Mouse (Mus musculus) frontal cortex, adult (tissue): Measurements from ENCODE around the gene Trappc3l.
A peak's percentile ranks its signal among the peaks of the same experiment; 100 is the strongest.

Experiments
- ATAC-seq: cut with Nextera tagmentation; 2 replicates; pipeline ENCODE4 v1.9.2; 2017; ENCODE audit warnings: mild to moderate bottlenecking, moderate library complexity, mixed read lengths; ENCODE audit not compliant: low TSS enrichment

The Trappc3l gene

GRCm38 (mm10) chr10:34095147-34095546 lies 57.8 kb downstream of the Trappc3l start:
- ATAC-seq: no peak

GRCm38 (mm10) chr10:34095964-34096363 lies 58.6 kb downstream of the Trappc3l start:
- ATAC-seq: peak; percentile 68

GRCm38 (mm10) chr10:34096418-34096883 lies 59.1 kb downstream of the Trappc3l start, which contains the start of gene Calhm5:
TSS of gene Calhm5 (minus strand) at chr10:34096519.
- peak; percentile 80 for ATAC-seq

- ATAC-seq: no peak
Measured at GRCm38 (mm10) chr10:34110863-34111465, 73.6 kb downstream of the Trappc3l start.

- no peak for ATAC-seq
Measured at GRCm38 (mm10) chr10:34111964-34112738, 74.8 kb downstream of the Trappc3l start.

GRCm38 (mm10) chr10:34117131-34117530 lies 79.7 kb downstream of the Trappc3l start:
- no peak for ATAC-seq

- ATAC-seq: no peak
Measured at GRCm38 (mm10) chr10:34117770-34118169, 80.4 kb downstream of the Trappc3l start.

GRCm38 (mm10) chr10:34118421-34118820 lies 81.0 kb downstream of the Trappc3l start:
- no peak for ATAC-seq

- ATAC-seq: peak; percentile 98
Measured at GRCm38 (mm10) chr10:34127392-34128378, 90.3 kb downstream of the Trappc3l start, which contains the start of gene Calhm6. TSS of gene Calhm6 (minus strand) at chr10:34127984.

GRCm38 (mm10) chr10:34128391-34128790 lies 91.0 kb downstream of the Trappc3l start:
- no peak for ATAC-seq

GRCm38 (mm10) chr10:34131356-34131755 lies 94.0 kb downstream of the Trappc3l start:
- ATAC-seq: no peak

GRCm38 (mm10) chr10:34136432-34136831 lies 99.0 kb downstream of the Trappc3l start:
- ATAC-seq: no peak

GRCm38 (mm10) chr10:34138027-34138426 lies 100.6 kb downstream of the Trappc3l start:
- peak; percentile 50; the same call in 1 of the 2 replicates for ATAC-seq

GRCm38 (mm10) chr10:34139768-34140167 lies 102.4 kb downstream of the Trappc3l start:
- ATAC-seq: no peak

GRCm38 (mm10) chr10:34141693-34142092 lies 104.3 kb downstream of the Trappc3l start:
- ATAC-seq: no peak

- ATAC-seq: no peak
Measured at GRCm38 (mm10) chr10:34149772-34150171, 112.4 kb downstream of the Trappc3l start.

- ATAC-seq: no peak
Measured at GRCm38 (mm10) chr10:34150454-34150853, 113.1 kb downstream of the Trappc3l start.

GRCm38 (mm10) chr10:34151827-34152226 lies 114.4 kb downstream of the Trappc3l start:
- ATAC-seq: peak; percentile 20; the same call in 1 of the 2 replicates

- ATAC-seq: no peak
Measured at GRCm38 (mm10) chr10:34155796-34156554, 118.6 kb downstream of the Trappc3l start.
